Mouse (Mus musculus) common myeloid progenitor, adult 5-6 weeks (primary cell): ENCODE measurements around the gene Gm4969. TPM values are rescaled to one million over a fixed set of nuclear protein-coding genes. Genes with fewer than 3 reads are reported as not detected.

ENCODE experiments used
- total RNA-seq: library from RNA; stranded (forward); fragments of 200-1000, 187-1606 nt; gene quantifications from 2 replicates; pipeline ENCODE4 v1.2.3, GENCODE M21; 2017

Gene Gm4969
- total RNA-seq, 1 experiment from 2014 or later = 1.5 TPM

Other genes starting within 250 kb of the Gm4969 start
- gene Pglyrp1, start 247.0 kb downstream of the Gm4969 start, total RNA-seq = 2.2 and 10.0 TPM in 2 replicates
- gene Ccdc61, start 208.0 kb downstream of the Gm4969 start, total RNA-seq = 16.5 and 19.8 TPM in 2 replicates
- gene Nova2, start 192.5 kb downstream of the Gm4969 start, total RNA-seq = 0.14 TPM in 1 of 2 replicates, not detected in the other
- gene Nanos2, start 131.0 kb downstream of the Gm4969 start, total RNA-seq = not detected in 2 replicates
- 0.64 TPM in 1 of 2 replicates, not detected in the other for gene Mypop, start 127.1 kb downstream of the Gm4969 start, total RNA-seq
- 13.1 and 14.6 TPM in 2 replicates for gene Irf2bp1, start 114.3 kb downstream of the Gm4969 start, total RNA-seq
- 0.50 TPM in 1 of 2 replicates, not detected in the other for gene Foxa3, start 94.8 kb downstream of the Gm4969 start, total RNA-seq
- 48.9 and 54.0 TPM in 2 replicates for gene Sympk, start 94.0 kb downstream of the Gm4969 start, total RNA-seq
- gene Rsph6a, start 63.7 kb downstream of the Gm4969 start, total RNA-seq = not detected in 2 replicates
- 6.3 and 12.7 TPM in 2 replicates for gene Dmwd, start 42.1 kb downstream of the Gm4969 start, total RNA-seq
- 0.32 TPM in 1 of 2 replicates, not detected in the other for gene Dmpk, start 34.5 kb downstream of the Gm4969 start, total RNA-seq
- 3.1 and 5.1 TPM in 2 replicates for gene Six5, start 23.8 kb downstream of the Gm4969 start, total RNA-seq
- 5.7 and 6.6 TPM in 2 replicates for gene Fbxo46, start 1.5 kb upstream of the Gm4969 start, total RNA-seq
- gene Qpctl, start 30.9 kb upstream of the Gm4969 start, total RNA-seq = 3.7 and 5.4 TPM in 2 replicates
- 73.5 and 79.5 TPM in 2 replicates for gene Snrpd2, start 31.4 kb upstream of the Gm4969 start, total RNA-seq
- not detected in 2 replicates for gene Gipr, start 47.8 kb upstream of the Gm4969 start, total RNA-seq
- gene Eml2, start 58.1 kb upstream of the Gm4969 start, total RNA-seq = 10.6 and 15.9 TPM in 2 replicates
- not detected in 2 replicates for gene Gpr4, start 94.2 kb upstream of the Gm4969 start, total RNA-seq
- 22.4 and 24.0 TPM in 2 replicates for gene Opa3, start 110.0 kb upstream of the Gm4969 start, total RNA-seq
- 47.6 and 61.7 TPM in 2 replicates for gene Vasp, start 153.4 kb upstream of the Gm4969 start, total RNA-seq
- not detected in 2 replicates for gene Ppm1n, start 161.7 kb upstream of the Gm4969 start, total RNA-seq
- gene Rtn2, start 164.3 kb upstream of the Gm4969 start, total RNA-seq = 0.14 TPM in 1 of 2 replicates, not detected in the other
- gene Fosb, start 191.7 kb upstream of the Gm4969 start, total RNA-seq = 61.8 and 98.3 TPM in 2 replicates
- 17.1 and 18.9 TPM in 2 replicates for gene Ercc1, start 226.4 kb upstream of the Gm4969 start, total RNA-seq
- 23.2 and 27.6 TPM in 2 replicates for gene Cd3eap, start 241.1 kb upstream of the Gm4969 start, total RNA-seq
- 0.82 and 0.96 TPM in 2 replicates for gene Ppp1r13l, start 241.4 kb upstream of the Gm4969 start, total RNA-seq